Mouse (Mus musculus): ENCODE measurements around the gene Sympk.

Sympk gene

DNA sequence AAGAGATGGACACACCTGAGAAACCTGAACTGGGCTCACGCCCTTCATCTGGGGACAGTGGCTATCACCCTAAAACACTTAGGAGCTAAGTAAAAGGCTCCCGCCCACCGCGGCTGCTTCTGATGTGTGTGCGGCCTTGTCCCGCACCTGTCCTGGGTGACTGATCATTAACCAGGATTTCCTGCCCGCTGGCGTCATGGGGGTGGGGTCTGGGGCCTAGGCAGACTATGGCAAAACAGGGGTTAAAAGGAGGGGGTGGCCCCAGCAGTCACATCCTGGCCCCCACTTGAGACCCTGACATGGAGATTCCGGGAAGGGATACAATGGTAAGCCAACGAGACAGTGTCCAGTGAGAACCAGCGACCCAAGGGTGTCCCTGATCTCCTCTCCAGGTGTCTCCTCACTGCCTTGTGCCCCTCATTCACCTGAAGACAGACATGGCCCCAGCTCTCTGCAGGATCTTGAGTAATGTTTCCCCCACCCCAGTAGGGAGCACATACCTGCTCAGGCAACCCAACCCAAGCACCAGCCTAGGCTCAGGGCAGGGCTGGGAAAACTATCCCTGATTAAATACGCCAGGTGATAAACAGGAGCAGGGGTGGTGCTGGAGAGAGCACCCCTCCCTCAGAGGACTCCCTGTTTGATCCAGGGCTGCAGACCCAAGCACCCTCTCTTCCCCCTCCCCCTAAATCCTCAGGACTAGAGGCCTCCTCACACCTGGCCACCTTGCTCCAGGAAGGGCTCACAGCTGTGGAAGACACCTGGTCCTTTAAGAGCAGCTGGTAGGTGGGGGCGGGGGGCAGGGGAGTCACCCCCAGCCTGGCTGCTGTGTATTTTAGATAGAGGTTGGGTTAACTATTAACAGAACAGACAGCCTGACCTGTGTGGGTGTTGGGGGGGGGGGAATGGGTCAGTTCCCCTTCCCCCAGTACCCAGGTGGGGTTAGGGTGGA is 16.9 kb upstream of the Sympk start:
- DNase-seq (ENCODE audit: low spot score in 2 of 2): no peak

DNA sequence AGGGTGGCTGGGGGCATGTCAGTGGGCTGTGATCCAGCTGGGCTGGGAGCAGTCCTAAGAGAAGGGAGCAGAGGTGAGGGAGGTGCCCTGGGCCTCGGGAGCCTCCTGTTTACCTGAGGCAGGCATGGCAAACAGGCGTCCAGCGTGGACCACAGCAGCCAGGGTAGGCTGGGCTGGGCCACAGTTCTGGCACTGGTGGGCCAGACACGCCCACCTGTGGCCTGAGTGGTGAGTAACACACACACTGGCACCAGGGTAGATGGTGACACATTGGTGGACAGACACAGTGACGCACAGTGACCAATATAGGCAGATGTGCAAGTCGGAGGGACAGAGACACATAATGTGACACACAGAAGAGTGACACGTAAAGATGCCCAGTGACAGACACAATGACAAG is 13.6 kb upstream of the Sympk start:
- DNase-seq (ENCODE audit: low spot score in 2 of 2): no peak

DNA sequence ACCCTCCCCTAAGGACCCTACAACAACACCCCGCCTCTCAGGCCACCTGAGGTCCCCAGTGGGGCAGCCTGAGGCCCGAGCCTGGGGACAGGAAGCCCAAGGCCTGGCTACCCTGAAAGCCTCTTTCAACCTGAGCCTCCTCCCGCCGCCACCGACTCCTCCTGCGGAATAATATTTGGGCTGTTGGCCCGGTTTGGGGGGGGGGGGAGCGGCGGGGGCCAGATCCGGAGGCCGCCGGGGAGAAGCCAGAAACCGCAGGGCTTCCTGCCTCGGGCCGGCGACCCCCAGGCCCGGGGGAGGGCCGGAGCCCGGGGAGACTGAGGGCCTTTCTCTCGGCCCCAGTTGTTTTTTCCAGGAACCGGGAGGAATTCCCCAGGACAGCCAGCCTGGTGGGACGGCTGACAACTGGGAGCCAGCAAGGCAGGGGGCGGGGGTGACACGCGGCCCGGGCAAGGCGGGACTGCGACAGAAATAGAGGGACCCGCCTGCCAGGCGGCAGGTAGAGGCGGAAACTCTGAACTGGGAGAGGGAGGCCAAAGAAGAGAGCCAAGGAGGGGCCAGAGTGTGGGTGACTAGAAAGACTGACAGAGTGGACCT is 12.1 kb upstream of the Sympk start:
- no peak for DNase-seq (ENCODE audit: low spot score in 2 of 2)

DNA sequence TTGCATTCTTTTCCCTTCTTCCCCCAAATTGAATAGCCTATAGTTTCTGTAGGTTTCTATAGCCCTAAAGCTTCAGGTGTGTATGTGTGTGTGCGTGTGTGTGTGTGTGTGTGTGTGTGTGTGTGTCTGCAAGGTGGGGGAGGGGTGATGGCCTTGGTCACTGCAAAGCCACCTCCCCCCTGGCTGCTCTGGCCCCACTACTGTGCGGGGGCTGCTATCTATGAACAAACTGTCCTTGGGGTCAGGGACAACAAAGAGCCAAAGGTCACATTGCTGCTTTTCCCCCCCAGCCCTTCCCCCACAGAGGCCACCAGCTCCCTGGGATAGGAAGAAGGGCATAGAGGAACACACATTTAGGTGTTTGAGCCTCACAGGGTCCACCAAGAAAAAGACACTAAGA is 11.3 kb upstream of the Sympk start:
- no peak for DNase-seq (ENCODE audit: low spot score in 2 of 2)

DNA sequence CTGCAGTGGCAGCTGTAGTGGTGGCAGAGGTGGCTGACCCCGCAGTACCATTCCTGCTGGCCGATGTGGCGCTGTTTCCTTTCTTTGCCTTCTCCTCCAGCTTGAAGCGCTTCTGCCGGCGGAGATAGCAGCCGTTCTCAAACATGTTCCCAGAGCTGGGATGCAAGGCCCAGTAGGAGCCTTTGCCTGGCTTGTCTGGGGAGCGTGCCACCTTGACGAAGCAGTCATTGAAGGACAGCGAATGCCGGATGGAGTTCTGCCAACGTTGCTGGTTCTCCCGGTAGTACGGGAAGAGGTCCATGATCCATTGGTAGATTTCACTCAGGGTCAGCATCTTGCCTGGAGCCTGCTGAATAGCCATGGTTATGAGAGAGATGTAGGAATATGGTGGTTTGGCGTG is 9.7 kb upstream of the Sympk start:
- no peak for DNase-seq (ENCODE audit: low spot score in 2 of 2)

DNA sequence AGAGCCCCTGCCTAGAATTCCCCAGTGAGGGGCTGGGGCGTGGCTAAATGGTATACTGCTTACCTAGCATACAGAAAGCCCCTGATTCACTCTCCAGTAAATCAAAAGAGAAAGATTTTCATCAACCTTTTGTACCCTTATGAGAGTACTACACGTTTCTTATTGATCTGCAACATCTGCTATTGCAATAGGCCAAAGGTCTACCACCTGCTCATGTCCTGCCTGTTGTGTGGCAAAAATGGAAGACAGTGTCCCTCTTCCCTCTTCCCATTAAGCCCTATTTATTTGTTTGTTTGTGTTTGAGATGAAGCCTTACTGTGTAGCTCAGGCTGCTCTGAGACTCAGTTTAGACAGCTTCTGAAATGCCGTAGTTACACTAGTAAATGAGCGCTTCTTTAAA is 8.1 kb upstream of the Sympk start:
- no peak for DNase-seq (ENCODE audit: low spot score in 2 of 2)

DNA sequence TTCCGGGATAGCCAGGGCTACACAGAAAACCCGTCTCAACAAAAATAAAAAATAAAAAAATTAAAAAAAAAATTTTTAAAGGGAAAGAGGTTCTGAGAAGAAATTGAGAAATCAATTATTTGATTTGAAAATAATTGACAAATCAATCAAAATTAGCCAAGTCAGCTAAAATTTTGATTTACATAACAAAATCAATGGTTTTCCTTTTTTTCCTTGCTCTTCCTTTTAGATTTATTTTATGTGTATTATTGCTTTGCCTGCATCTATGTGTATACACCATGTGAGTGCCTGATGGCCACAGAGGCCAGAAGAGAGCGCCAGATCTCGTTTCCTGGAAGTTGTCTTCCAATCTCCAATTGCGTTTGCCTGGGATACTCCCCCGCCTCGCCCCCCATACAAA is 6.3 kb upstream of the Sympk start:
- no peak for DNase-seq (ENCODE audit: low spot score in 2 of 2)

DNA sequence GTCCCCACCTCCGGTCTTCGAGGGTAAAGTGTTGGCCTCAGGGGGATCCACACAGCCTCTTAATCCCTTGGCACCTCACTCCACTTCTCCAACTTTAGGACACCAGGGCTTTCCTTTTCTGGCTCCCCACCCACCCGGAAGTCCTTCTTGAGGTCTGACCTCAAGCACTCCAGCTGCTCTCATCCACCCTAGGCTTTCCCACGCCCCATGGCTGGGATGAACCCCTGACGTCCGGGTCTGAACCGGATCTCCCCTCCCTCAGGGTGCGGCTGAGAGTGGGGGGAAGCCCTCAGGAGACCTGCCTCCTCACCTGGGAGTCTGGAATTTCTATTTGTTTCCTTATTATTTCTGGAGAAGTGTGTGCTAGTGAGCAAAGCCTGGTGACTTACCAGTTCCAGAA is 3.1 kb upstream of the Sympk start:
- DNase-seq (ENCODE audit: low spot score in 2 of 2): no peak

DNA sequence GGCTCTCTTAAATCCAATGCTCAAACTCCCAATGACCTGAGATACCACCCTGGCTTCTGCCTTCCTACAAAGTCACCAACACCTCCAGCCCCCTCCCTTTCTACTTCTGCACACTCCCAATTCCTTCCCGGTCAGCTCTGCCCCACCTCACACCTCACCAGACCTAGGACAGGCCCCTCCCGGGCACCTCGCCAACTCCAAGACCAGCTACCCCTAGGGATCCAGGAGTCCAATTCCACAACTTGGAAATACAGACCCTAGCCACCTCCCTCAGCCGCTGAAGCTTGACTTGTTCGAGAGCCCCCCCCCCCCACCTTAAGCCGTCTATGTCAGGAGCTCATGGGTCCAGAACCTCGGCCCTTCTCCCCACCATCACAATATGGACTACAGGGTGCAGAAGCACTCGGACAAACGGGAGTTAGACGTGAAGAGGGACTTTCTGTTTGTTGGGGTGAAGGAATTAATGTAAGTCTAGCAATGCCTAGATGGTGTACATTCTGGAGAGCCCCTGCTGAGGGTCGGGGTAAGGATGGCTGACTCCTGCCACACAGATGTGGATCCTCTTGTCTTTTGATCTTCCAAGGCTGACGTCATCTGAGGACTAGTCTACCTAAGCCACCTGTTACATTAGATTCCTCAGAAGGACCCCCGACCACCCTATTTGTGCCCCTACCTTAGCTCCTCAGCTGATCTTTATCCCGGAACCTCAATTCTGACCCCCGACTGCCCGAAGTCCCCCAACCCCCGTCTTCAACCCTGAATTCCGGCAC is 1.8 kb upstream of the Sympk start:
- DNase-seq (ENCODE audit: low spot score in 2 of 2): no peak

DNA sequence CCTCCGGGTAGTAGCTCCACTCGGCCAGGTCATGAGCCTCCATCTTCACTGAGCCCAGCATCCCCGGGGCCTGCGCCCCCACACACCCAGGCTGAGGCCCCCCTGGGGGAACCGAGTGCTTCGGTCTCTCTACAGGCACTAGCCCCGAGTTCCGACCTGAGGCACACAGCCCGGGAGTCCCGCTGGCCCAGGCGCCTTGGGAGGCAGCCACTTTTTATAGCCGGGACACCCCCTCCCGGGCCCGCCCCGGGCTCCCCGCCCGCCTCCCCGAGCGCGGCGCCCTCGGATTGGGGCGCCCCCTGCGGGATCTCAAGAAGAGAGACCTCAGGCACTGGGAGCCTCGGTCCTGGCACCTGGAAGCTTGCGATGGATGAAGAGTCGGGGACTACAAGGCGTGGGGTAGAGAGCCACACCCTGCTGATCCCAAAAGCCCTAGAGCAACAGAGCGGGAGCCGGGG is 791 bp upstream of the Sympk start, which contains the start of gene Foxa3:
Gene Foxa3, minus strand, starts transcription at position 182 of the 458 bp plus-strand sequence.
- DNase-seq (ENCODE audit: low spot score in 2 of 2): peak in 1 of 2 experiments; percentile 48

DNA sequence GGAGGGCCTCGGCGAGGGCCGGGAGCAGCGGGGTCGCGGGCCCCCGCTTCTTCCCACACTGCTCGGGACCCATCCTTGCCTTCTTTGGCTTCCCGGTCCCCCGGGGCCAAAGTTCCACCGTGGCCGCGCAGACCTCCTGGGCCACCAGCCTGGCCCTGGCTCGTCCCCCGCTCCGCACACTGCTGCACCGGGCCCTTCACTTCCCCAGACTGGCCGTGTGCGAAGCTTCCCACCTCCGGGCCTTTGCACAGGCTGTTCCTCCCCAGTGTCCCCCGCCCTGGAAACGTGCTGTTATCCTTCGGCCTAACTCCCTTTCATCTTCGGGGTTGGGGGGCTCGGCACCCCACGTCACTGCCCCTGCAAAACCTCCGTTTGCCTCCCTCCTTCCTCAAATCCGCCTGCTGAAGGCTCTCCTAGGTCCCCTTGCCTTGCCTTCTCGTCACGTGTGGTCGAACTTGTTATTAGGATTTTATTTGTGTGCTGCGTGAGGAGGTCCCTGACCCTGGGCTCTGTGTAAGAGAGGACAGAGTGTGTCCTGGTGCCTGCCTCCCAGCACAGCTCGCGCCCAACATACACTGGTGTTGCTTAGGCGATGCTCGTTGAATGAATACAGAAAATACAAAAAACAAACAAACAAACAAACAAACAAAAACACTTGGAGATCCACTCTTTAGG is 541 bp downstream of the Sympk start:
- DNase-seq (ENCODE audit: low spot score in 2 of 2): no peak

DNA sequence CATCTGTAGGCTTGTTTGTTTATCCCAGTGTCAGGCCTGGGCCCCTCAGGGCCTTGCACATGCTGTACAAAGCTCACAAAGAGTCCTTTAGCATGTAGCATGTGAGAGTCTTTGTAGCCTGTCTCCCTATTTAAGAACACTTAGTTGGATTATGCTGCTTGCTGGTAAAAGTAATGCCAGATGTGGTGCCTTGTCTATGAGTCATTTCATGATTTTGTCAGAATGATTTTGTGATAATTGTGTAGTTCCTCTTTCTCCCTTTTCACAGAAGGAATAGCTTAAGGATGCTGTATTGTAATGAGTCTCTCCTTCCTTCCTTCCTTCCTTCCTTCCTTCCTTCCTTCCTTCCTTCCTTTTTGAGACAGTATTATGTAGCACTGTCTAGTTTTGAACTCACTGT is 3.9 kb downstream of the Sympk start:
- no peak for DNase-seq (ENCODE audit: low spot score in 2 of 2)

DNA sequence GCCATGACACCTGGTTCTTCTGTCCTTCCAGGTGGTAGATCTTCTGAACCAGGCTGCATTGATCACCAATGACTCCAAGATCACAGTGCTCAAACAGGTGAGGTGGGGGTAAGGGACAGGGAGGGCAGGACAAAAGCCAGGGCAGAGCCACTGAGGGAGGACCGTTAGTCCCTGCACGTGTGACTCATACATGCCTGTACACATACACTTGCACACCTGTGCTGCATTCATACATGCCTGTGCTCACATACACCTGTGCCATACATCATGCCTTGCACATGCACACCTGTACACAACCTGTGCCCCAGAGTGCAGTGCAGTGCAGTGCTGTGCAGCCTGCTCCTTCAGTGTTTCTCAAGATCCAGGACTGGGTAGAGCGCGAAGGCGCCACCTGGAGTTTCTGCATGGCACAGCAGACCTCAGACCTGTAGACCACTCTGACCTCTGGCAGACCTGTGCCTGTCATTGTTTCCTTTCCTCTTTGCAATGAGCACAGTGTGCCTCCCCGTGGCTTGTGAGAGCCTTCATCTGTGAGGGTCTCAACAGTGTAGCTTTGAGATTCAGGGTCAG is 5.0 kb downstream of the Sympk start:
- no peak for DNase-seq (ENCODE audit: low spot score in 2 of 2)

DNA sequence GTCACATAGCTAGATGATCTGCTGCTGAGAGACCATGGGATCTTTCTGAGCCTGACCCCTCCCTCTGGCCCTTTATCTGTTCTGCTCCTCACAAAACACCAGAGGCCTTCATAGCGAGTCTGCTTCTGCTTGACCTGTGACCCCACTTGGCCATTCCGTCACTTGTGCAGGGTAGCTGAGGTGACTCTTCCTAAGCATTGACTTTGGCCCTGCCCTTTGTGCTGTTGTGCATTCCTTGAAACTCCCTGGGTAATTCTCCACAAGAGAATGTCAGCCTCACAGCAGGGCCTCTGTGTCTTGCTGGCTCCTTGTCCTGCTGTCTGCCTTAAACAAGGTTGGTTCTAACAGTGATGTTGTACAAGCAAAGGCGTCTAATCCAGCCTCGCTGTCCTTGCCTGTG is 7.5 kb downstream of the Sympk start:
- DNase-seq (ENCODE audit: low spot score in 2 of 2): no peak

DNA sequence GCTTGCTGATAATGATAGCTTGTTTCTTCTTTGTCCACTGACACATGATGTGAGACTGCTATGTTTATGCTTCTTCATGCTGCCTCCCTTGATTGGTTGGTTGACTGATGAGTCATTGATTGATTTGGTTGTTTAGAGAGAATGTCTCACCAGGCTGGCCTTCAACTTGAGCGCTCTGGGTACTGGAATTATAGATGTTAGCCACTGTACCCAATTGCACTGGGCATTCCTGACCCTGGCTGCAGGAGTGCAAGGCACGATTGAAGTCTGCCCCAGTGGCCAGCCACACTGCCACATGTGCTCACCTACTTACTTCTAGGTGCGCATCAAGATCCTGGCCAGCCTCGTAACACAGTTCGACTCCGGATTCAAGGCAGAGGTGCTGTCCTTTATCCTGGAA is 20.4 kb downstream of the Sympk start:
- DNase-seq (ENCODE audit: low spot score in 2 of 2): no peak

DNA sequence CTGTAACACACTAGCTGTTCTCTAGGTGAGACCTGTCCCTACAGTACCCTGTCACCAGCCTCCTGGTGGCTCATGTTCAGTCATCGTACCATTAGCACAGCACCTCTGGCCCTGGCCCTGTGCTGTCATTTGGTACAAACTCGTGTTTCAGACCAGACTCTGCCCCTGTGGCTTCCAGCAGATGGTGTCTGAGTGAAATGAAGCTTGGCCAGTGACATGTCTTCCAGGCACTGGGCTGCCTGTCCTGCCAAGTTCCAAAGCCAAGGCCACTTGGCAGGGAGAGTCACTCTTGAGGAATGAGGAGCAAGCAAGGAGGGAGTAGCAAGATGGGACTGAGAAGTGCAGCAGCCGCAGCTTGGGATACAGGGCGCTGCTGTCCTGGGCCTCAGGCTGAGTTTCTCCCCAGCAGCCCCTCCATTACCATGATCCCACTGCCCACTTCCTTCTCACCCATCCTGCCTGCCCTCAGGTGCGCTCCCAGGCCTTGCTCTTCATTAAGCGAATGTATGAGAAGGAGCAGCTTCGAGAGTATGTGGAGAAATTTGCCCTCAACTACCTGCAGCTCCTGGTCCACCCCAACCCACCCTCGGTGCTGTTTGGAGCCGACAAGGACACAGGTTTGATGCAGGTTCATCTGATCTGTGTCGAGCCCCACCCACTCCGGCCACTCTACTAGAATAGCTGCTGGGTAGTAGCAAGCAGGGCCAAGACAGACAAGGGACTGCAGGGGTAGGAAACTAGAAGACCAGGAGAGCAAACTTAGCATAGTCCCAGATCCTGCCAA is 22.3 kb downstream of the Sympk start:
- no peak for DNase-seq (ENCODE audit: low spot score in 2 of 2)

DNA sequence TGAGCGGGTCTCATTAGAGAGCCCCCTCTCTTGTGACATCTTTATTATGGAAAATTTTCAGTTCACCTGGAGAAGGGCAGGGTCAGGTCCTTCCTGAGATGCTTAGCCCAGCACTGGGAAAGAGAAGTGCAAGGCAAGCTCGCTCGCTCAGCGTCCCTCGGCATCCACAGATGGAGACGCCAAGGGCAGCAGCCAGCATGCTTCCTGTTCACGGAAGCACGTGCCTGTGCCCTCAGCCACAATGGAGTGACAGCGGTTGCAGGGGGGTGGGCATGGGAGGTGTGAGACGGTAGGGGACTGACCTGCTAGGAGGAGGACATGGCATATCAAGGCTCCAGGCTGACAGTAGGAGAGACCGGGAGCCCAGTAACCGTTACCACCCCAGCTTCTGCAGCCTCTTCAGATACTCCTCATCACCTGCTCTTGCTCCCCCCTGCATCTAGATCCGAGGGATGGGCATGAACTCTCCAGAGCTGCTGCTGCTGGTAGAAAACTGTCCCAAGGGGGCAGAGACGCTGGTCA is 23.9 kb downstream of the Sympk start:
- DNase-seq (ENCODE audit: low spot score in 2 of 2): no peak

DNA sequence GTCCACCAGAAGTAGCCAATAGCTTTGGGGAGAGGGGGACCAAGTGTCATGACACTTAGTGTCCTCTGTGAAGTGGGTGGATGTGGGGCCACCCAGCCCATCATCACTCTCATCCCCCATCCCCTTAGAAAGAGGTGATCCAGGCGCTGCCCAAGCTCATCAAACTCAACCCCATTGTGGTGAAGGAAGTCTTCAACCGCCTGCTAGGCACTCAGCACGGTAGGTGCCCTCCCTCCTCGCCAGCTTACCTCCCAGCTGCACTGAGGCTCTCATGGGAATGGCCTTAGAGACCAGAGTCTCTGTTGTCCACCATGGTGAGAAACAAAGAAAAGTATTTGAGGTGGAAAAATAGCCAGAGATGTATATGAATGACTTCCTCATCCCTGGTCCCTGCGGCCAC is 25.1 kb downstream of the Sympk start:
- no peak for DNase-seq (ENCODE audit: low spot score in 2 of 2)

DNA sequence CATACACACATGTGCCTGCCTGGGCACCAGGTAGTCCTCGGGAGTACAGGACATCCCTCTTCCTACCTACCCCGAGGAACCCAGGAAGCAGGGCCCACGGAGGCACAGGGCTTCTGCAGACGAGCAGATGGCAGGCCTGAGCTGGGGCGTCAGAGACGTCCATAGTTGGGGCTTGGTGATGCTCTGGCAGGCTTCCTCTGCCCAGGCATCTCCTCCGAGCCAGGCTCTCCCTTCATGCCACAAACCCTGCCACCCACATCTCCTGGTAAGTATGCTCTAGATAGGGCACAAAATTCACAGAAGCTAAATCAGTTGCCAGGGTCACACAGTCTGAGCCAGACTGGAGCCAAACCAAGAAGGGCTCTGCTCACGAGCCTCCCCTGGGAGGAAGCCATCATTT is 26.0 kb downstream of the Sympk start:
- no peak for DNase-seq (ENCODE audit: low spot score in 2 of 2)

DNA sequence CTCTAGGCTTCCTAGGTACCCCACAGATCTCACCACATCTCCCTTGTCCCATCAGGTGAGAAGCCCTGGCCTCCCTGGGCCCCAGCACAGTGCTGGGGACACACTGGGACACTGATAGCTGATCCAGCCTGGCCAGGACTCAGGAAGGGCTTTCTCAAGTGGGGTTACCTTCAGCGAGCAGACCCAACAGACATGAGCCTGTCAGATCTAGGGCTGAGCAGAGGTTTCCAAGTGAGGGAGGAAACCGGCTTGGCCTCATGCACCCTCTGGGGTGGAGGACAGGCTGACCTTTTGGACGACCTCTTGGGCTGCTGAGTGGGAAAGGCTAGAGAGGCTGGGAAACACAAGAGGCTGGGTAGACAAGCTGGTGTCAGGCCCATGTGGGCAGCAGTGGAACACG is 27.0 kb downstream of the Sympk start:
- DNase-seq (ENCODE audit: low spot score in 2 of 2): no peak

Measured in urinary bladder, postnatal 4 days (tissue).